Mouse (Mus musculus) olfactory bulb, adult 2 months (tissue): Measurements from ENCODE around the gene Clic5. TPM values are rescaled to one million over a fixed set of nuclear protein-coding genes. Genes with fewer than 3 reads are reported as not detected.
A peak's percentile ranks its signal among the peaks of the same experiment; 100 is the strongest.

Source experiments
- H3K27ac ChIP-seq: fragments of 200-500 bp; 2 replicates; pipeline ENCODE4 v1.5.1; 2012; ENCODE audit warnings: low read depth, low read length; ENCODE audit not compliant: insufficient read depth
- H3K4me1 ChIP-seq: fragments of 200-500 bp; 2 replicates; pipeline ENCODE4 v1.6.1; 2012; ENCODE audit warnings: low read length; ENCODE audit not compliant: control insufficient read depth, insufficient read depth
- H3K4me3 ChIP-seq: fragments of 200-500 bp; 2 replicates; pipeline ENCODE4 v1.5.1; 2012; ENCODE audit warnings: mild to moderate bottlenecking, low read depth, low read length, moderate library complexity; ENCODE audit not compliant: insufficient read depth
- CTCF ChIP-seq: fragments of 200-500 bp; IDR thresholded peaks from 2 replicates; pipeline ENCODE4 v1.5.1; 2012; ENCODE audit warnings: low read depth, mild to moderate bottlenecking, low read length, moderate library complexity; ENCODE audit not compliant: insufficient read depth
- POLR2A ChIP-seq: fragments of 200-500 bp; IDR thresholded peaks from 2 replicates; pipeline ENCODE4 v1.6.1; 2012; ENCODE audit warnings: mild to moderate bottlenecking, low read depth, low read length, moderate library complexity; ENCODE audit not compliant: insufficient read depth
- WGBS: fragments of 180-500 bp; shearing (Covaris S2); methylation state at CpG from one replicate; pipeline ENCODE4 v1.1.7; 2018; 5-methylcytosine and 5-hydroxymethylcytosine counted together
- polyA plus RNA-seq: library from polyadenylated mRNA; stranded (reverse); fragments of >200 nt; gene quantifications from 2 replicates; pipeline ENCODE4 v1.2.4, GENCODE M21; 2012; ENCODE audit warnings: low replicate concordance; ENCODE audit not compliant: missing spikeins, insufficient read depth, insufficient read length

Clic5 gene
- polyA plus RNA-seq, 1 experiment = not detected

- 1% methylated on average over 24 of the region's 24 CpGs for WGBS
- TF ChIP-seq POLR2A = no peak
- TF ChIP-seq CTCF = no peak
- Histone ChIP-seq H3K4me1 (peaks cover 8% of the 10 kb centered on the region), H3K4me3 (peak overlapping the region; percentile 44), H3K27ac (no peak overlapping the region)
Observed at GRCm38 (mm10) chr17:44188769-44189145, 373 bp downstream of the Clic5 start.

- Histone ChIP-seq H3K4me1 (peaks cover 8% of the 10 kb centered on the region), H3K4me3 (peak overlapping the region; percentile 2; the same call in 1 of the 2 replicates), H3K27ac (no peak overlapping the region)
- TF ChIP-seq CTCF (no peak), POLR2A (no peak)
- WGBS = 12% methylated on average over 11 of the region's 11 CpGs
Observed at GRCm38 (mm10) chr17:44189696-44190095, 1.3 kb downstream of the Clic5 start.

- no peak overlapping the region for H3K4me3 ChIP-seq
- no peak overlapping the region for H3K27ac ChIP-seq
- peaks cover 8% of the 10 kb centered on the region for H3K4me1 ChIP-seq
- 73% methylated on average over 7 of the region's 7 CpGs for WGBS
- TF ChIP-seq CTCF (no peak), POLR2A (no peak)
Observed at GRCm38 (mm10) chr17:44190246-44190645, 1.9 kb downstream of the Clic5 start.

- Histone ChIP-seq H3K27ac (no peak overlapping the region), H3K4me1 (peaks cover 8% of the 10 kb centered on the region), H3K4me3 (no peak overlapping the region)
- WGBS = 84% methylated on average over 3 of the region's 3 CpGs
- TF ChIP-seq POLR2A (no peak), CTCF (no peak)
Observed at GRCm38 (mm10) chr17:44192981-44193380, 4.6 kb downstream of the Clic5 start.

GRCm38 (mm10) chr17:44199158-44199557, 10.8 kb downstream of the Clic5 start:
- Histone ChIP-seq H3K4me1 (no peaks in the 10 kb centered on the region), H3K27ac (no peak overlapping the region), H3K4me3 (no peak overlapping the region)
- WGBS = 80% methylated on average over 4 of the region's 4 CpGs
- TF ChIP-seq CTCF = no peak
- no peak for TF ChIP-seq POLR2A

GRCm38 (mm10) chr17:44202952-44203351, 14.6 kb downstream of the Clic5 start:
- no peak overlapping the region for H3K4me3 ChIP-seq
- 79% methylated on average over 5 of the region's 5 CpGs for WGBS
- no peak overlapping the region for H3K27ac ChIP-seq
- TF ChIP-seq CTCF = no peak
- no peaks in the 10 kb centered on the region for H3K4me1 ChIP-seq

- WGBS = 88% methylated on average over 1 of the region's 1 CpGs
- no peak overlapping the region for H3K4me3 ChIP-seq
- H3K4me1 ChIP-seq = no peaks in the 10 kb centered on the region
- H3K27ac ChIP-seq = no peak overlapping the region
- no peak for TF ChIP-seq POLR2A
- TF ChIP-seq CTCF = no peak
Observed at GRCm38 (mm10) chr17:44204787-44205186, 16.4 kb downstream of the Clic5 start.

GRCm38 (mm10) chr17:44205562-44205961, 17.2 kb downstream of the Clic5 start:
- WGBS = 85% methylated on average over 3 of the region's 3 CpGs
- Histone ChIP-seq H3K4me1 (no peaks in the 10 kb centered on the region), H3K4me3 (no peak overlapping the region), H3K27ac (no peak overlapping the region)
- no peak for TF ChIP-seq POLR2A
- no peak for TF ChIP-seq CTCF

- Histone ChIP-seq H3K4me3 (no peak overlapping the region), H3K4me1 (no peaks in the 10 kb centered on the region), H3K27ac (no peak overlapping the region)
- WGBS = 83% methylated on average over 4 of the region's 4 CpGs
- TF ChIP-seq CTCF = no peak
Observed at GRCm38 (mm10) chr17:44208900-44209299, 20.5 kb downstream of the Clic5 start.

GRCm38 (mm10) chr17:44212960-44213619, 24.7 kb downstream of the Clic5 start:
- no peak overlapping the region for H3K27ac ChIP-seq
- H3K4me1 ChIP-seq = no peaks in the 10 kb centered on the region
- no peak overlapping the region for H3K4me3 ChIP-seq
- 93% methylated on average over 5 of the region's 5 CpGs for WGBS
- TF ChIP-seq POLR2A = no peak
- no peak for TF ChIP-seq CTCF
